Mouse (Mus musculus) lung, embryonic 15.5 days (tissue): ENCODE measurements around the gene Olfr678. TPM values are rescaled to one million over a fixed set of nuclear protein-coding genes. Genes with fewer than 3 reads are reported as not detected.
"Not testable (repeated sequence)": the region's sequence is repeated elsewhere in the genome, so short reads cannot be mapped to it uniquely, and the experiment has no call there.

ENCODE experiments used
- ATAC-seq: fragments of 200-750 bp; cut with Nextera tagmentation; 2 replicates; pipeline ENCODE4 v1.8.0; 2017; ENCODE audit warnings: moderate number of reproducible peaks, borderline replicate concordance; ENCODE audit not compliant: low FRiP score, low TSS enrichment; ENCODE audit errors: extremely low read depth
- H3K27ac ChIP-seq: fragments of 300-500 bp; sonication (generic); 2 replicates; pipeline ENCODE4 v1.5.1; 2015; ENCODE audit warnings: moderate library complexity, mild to moderate bottlenecking, inconsistent platforms
- H3K27me3 ChIP-seq: fragments of 300-500 bp; sonication (generic); 2 replicates; pipeline ENCODE4 v1.6.1; 2015; ENCODE audit warnings: inconsistent platforms
- H3K36me3 ChIP-seq: fragments of 300-500 bp; sonication (generic); 2 replicates; pipeline ENCODE4 v1.6.1; 2015; ENCODE audit warnings: inconsistent platforms
- H3K4me1 ChIP-seq: fragments of 300-500 bp; sonication (generic); 2 replicates; pipeline ENCODE4 v1.6.1; 2015; ENCODE audit warnings: inconsistent platforms
- H3K4me2 ChIP-seq: fragments of 300-500 bp; sonication (generic); 2 replicates; pipeline ENCODE4 v1.6.1; 2015; ENCODE audit warnings: inconsistent platforms, mild to moderate bottlenecking, moderate library complexity
- H3K4me3 ChIP-seq: fragments of 300-500 bp; sonication (generic); 2 replicates; pipeline ENCODE4 v1.5.1; 2015; ENCODE audit warnings: mild to moderate bottlenecking, inconsistent platforms
- H3K9ac ChIP-seq: fragments of 300-500 bp; sonication (generic); 2 replicates; pipeline ENCODE4 v1.6.1; 2015; ENCODE audit warnings: inconsistent platforms
- H3K9me3 ChIP-seq: fragments of 300-500 bp; sonication (generic); 2 replicates; pipeline ENCODE4 v1.6.1; 2016; ENCODE audit warnings: inconsistent platforms
- WGBS: fragments of 180-500 bp; shearing (Covaris S2); methylation state at CpG from one replicate; pipeline ENCODE4 v1.1.7; 2015; 5-methylcytosine and 5-hydroxymethylcytosine counted together
- polyA plus RNA-seq: library from polyadenylated mRNA; unstranded; fragments of >200 nt; fragmentation: Nextera tagmentation; extraction: Ambion mirVana; gene quantifications from 2 replicates; pipeline ENCODE4 v1.2.1, GENCODE M21; 2015

Gene Olfr678
- polyA plus RNA-seq = not detected in 2 replicates

- WGBS = 77% methylated on average over 1 of the region's 1 CpGs
- H3K27ac ChIP-seq = no peak within 1 kb of the TSS
- H3K9me3 ChIP-seq = no peaks in the 10 kb centered on the region; the same call in 1 of the 2 replicates
- H3K4me3 ChIP-seq = no peak within 1 kb of the TSS
- no peaks in the 10 kb centered on the region for H3K4me1 ChIP-seq
- H3K9ac ChIP-seq = no peak within 1 kb of the TSS
- H3K27me3 ChIP-seq = no peaks in the 10 kb centered on the region
- H3K36me3 ChIP-seq = no peaks in the 10 kb centered on the region
- no peak within 1 kb of the TSS for H3K4me2 ChIP-seq
- no peak for ATAC-seq
Observed at GRCm38 (mm10) chr7:105064175-105064574, at the start of gene Olfr678. Gene Olfr678 (plus strand): TSS chr7:105064475.

- Histone ChIP-seq H3K27ac (no peak overlapping the region), H3K9me3 (no peaks in the 10 kb centered on the region), H3K9ac (no peak overlapping the region), H3K27me3 (no peaks in the 10 kb centered on the region), H3K4me2 (no peak overlapping the region), H3K4me1 (no peaks in the 10 kb centered on the region), H3K36me3 (no peaks in the 10 kb centered on the region), H3K4me3 (no peak overlapping the region)
- 71% methylated on average over 1 of the region's 1 CpGs for WGBS
- ATAC-seq = no peak
Observed at GRCm38 (mm10) chr7:105022530-105022929, 41.7 kb upstream of the Olfr678 start.

GRCm38 (mm10) chr7:105028360-105028759 lies 35.9 kb upstream of the Olfr678 start, which contains the start of gene Olfr675:
Gene Olfr675 (minus strand): TSS chr7:105028460.
- no peak within 1 kb of the TSS for H3K4me3 ChIP-seq
- H3K27ac ChIP-seq = no peak within 1 kb of the TSS
- 64% methylated on average over 1 of the region's 1 CpGs for WGBS
- H3K9me3 ChIP-seq = no peaks in the 10 kb centered on the region
- no peak within 1 kb of the TSS for H3K4me2 ChIP-seq
- no peaks in the 10 kb centered on the region for H3K36me3 ChIP-seq
- no peaks in the 10 kb centered on the region for H3K4me1 ChIP-seq
- H3K9ac ChIP-seq = no peak within 1 kb of the TSS
- no peaks in the 10 kb centered on the region for H3K27me3 ChIP-seq
- ATAC-seq = no peak

GRCm38 (mm10) chr7:105032398-105032797 lies 31.9 kb upstream of the Olfr678 start, which contains the start of gene Olfr676:
Gene Olfr676 (plus strand): TSS chr7:105032698.
- no peaks in the 10 kb centered on the region for H3K9me3 ChIP-seq
- no peak within 1 kb of the TSS for H3K27ac ChIP-seq
- no peaks in the 10 kb centered on the region for H3K36me3 ChIP-seq
- H3K4me3 ChIP-seq = no peak within 1 kb of the TSS
- ATAC-seq = no peak
- no peaks in the 10 kb centered on the region for H3K27me3 ChIP-seq
- no peak within 1 kb of the TSS for H3K9ac ChIP-seq
- H3K4me2 ChIP-seq = no peak within 1 kb of the TSS
- H3K4me1 ChIP-seq = no peaks in the 10 kb centered on the region

- not testable (repeated sequence) for H3K27me3 ChIP-seq, H3K27ac ChIP-seq, ATAC-seq, H3K4me2 ChIP-seq, H3K4me3 ChIP-seq, H3K4me1 ChIP-seq, H3K9me3 ChIP-seq, H3K9ac ChIP-seq, H3K36me3 ChIP-seq
- 45% methylated on average over 5 of the region's 5 CpGs for WGBS
Observed at GRCm38 (mm10) chr7:105033836-105034235, 30.4 kb upstream of the Olfr678 start.

- H3K27ac ChIP-seq = no peak overlapping the region
- H3K36me3 ChIP-seq = no peaks in the 10 kb centered on the region
- H3K9ac ChIP-seq = no peak overlapping the region
- no peaks in the 10 kb centered on the region; the same call in 1 of the 2 replicates for H3K9me3 ChIP-seq
- no peak for ATAC-seq
- H3K4me1 ChIP-seq = no peaks in the 10 kb centered on the region
- H3K27me3 ChIP-seq = no peaks in the 10 kb centered on the region
- H3K4me2 ChIP-seq = no peak overlapping the region
- no peak overlapping the region for H3K4me3 ChIP-seq
Observed at GRCm38 (mm10) chr7:105058951-105059350, 5.3 kb upstream of the Olfr678 start.

GRCm38 (mm10) chr7:105080905-105081304 lies 16.6 kb downstream of the Olfr678 start, which contains the start of gene Olfr679:
Gene Olfr679 (plus strand): TSS chr7:105081205.
- 48% methylated on average over 1 of the region's 1 CpGs for WGBS
- Histone ChIP-seq H3K4me3 (no peak within 1 kb of the TSS), H3K9ac (no peak within 1 kb of the TSS), H3K4me1 (no peaks in the 10 kb centered on the region), H3K9me3 (no peaks in the 10 kb centered on the region), H3K27ac (no peak within 1 kb of the TSS), H3K36me3 (no peaks in the 10 kb centered on the region), H3K27me3 (no peaks in the 10 kb centered on the region), H3K4me2 (no peak within 1 kb of the TSS)
- no peak for ATAC-seq

- not testable (repeated sequence) for H3K4me2 ChIP-seq, H3K4me3 ChIP-seq, H3K9me3 ChIP-seq, H3K4me1 ChIP-seq, H3K9ac ChIP-seq, H3K27ac ChIP-seq, H3K36me3 ChIP-seq, ATAC-seq, H3K27me3 ChIP-seq
Observed at GRCm38 (mm10) chr7:105092717-105093116, 28.4 kb downstream of the Olfr678 start, which contains the start of gene Olfr680-ps1. Gene Olfr680-ps1 (minus strand): TSS chr7:105092817.

- H3K4me3 ChIP-seq = no peak within 1 kb of the TSS
- H3K27me3 ChIP-seq = no peaks in the 10 kb centered on the region
- H3K27ac ChIP-seq = no peak within 1 kb of the TSS
- H3K9me3 ChIP-seq = no peaks in the 10 kb centered on the region
- ATAC-seq = no peak
- no peak within 1 kb of the TSS for H3K4me2 ChIP-seq
- H3K4me1 ChIP-seq = no peaks in the 10 kb centered on the region
- no peaks in the 10 kb centered on the region for H3K36me3 ChIP-seq
- no peak within 1 kb of the TSS for H3K9ac ChIP-seq
Observed at GRCm38 (mm10) chr7:105116536-105116935, 52.3 kb downstream of the Olfr678 start, which contains the start of gene Olfr681. Gene Olfr681 (plus strand): TSS chr7:105116836.

Other genes starting within 250 kb of the Olfr678 start
- gene Usp17lb, start 221.9 kb upstream of the Olfr678 start, polyA plus RNA-seq = not detected in 2 replicates
- gene Usp17la, start 207.5 kb upstream of the Olfr678 start, polyA plus RNA-seq = not detected in 2 replicates
- not detected in 2 replicates for gene Olfr665, start 186.4 kb upstream of the Olfr678 start, polyA plus RNA-seq
- not detected in 2 replicates for gene Olfr666, start 168.5 kb upstream of the Olfr678 start, polyA plus RNA-seq
- gene Olfr667, start 143.0 kb upstream of the Olfr678 start, polyA plus RNA-seq = not detected in 2 replicates
- gene Olfr668, start 136.4 kb upstream of the Olfr678 start, polyA plus RNA-seq = not detected in 2 replicates
- gene Olfr669, start 130.2 kb upstream of the Olfr678 start, polyA plus RNA-seq = not detected in 2 replicates
- gene Olfr670, start 101.9 kb upstream of the Olfr678 start, polyA plus RNA-seq = not detected in 2 replicates
- not detected in 2 replicates for gene Olfr671, start 85.3 kb upstream of the Olfr678 start, polyA plus RNA-seq
- gene Olfr672, start 62.4 kb upstream of the Olfr678 start, polyA plus RNA-seq = not detected in 2 replicates
- not detected in 2 replicates for gene Olfr675, start 36.0 kb upstream of the Olfr678 start, polyA plus RNA-seq
- not detected in 2 replicates for gene Olfr676, start 31.8 kb upstream of the Olfr678 start, polyA plus RNA-seq
- gene Olfr677, start 13.1 kb upstream of the Olfr678 start, polyA plus RNA-seq = not detected in 2 replicates
- gene Olfr679, start 16.7 kb downstream of the Olfr678 start, polyA plus RNA-seq = not detected in 2 replicates
- not detected in 2 replicates for gene Olfr680-ps1, start 28.3 kb downstream of the Olfr678 start, polyA plus RNA-seq
- gene Olfr681, start 52.4 kb downstream of the Olfr678 start, polyA plus RNA-seq = not detected in 2 replicates
- gene Olfr683, start 82.5 kb downstream of the Olfr678 start, polyA plus RNA-seq = not detected in 2 replicates
- gene Olfr684, start 99.2 kb downstream of the Olfr678 start, polyA plus RNA-seq = not detected in 2 replicates
- gene Olfr685, start 121.5 kb downstream of the Olfr678 start, polyA plus RNA-seq = not detected in 2 replicates
- gene Olfr686, start 143.0 kb downstream of the Olfr678 start, polyA plus RNA-seq = not detected in 2 replicates
- not detected in 2 replicates for gene Olfr688, start 223.6 kb downstream of the Olfr678 start, polyA plus RNA-seq
- gene Olfr689, start 246.7 kb downstream of the Olfr678 start, polyA plus RNA-seq = not detected in 2 replicates